Mouse (Mus musculus) CH12F3 (cell line): Measurements from ENCODE around the gene Bdkrb2.

Source experiments
- in situ Hi-C: fragments of 300-500 bp; cut with MboI; formaldehyde crosslinking; loops from 2 replicates; pipeline ENCODE4 v1.14.3; 2020; ENCODE audit warnings: low sequenced_read_pairs

Gene Bdkrb2

GRCm38 (mm10) chr12:105584851-105585250 lies 21.8 kb downstream of the Bdkrb2 start:
- in situ Hi-C loops = no loop called here

GRCm38 (mm10) chr12:105587526-105587925 lies 24.5 kb downstream of the Bdkrb2 start:
- in situ Hi-C loops = no loop called here

- in situ Hi-C loops = no loop called here
Measured at GRCm38 (mm10) chr12:105590786-105591185, 27.8 kb downstream of the Bdkrb2 start.

- in situ Hi-C loops = no loop called here
Measured at GRCm38 (mm10) chr12:105592361-105592761, 29.3 kb downstream of the Bdkrb2 start.

DNA sequence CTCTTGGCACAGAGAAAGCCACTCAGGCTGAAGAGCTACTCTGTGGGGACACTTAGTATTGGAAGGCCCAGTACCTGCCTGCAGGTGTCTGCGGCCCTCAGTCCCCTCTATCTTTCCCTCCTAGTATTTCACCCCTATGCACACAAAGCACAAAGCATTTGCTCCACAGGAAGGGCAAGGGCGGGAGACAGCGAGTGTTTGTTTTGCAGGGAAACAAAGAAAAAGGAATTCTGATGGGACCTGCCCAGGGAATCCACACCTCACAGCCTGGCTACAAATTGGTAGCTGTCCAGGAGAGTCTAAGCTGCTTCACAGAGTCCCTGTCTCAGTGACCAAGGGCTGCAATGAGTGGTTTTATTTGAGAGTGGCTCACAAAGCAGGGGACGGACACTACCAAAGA lies 30.4 kb downstream of the Bdkrb2 start:
- in situ Hi-C loops = no loop called here

GRCm38 (mm10) chr12:105597135-105597534 lies 34.1 kb downstream of the Bdkrb2 start:
- in situ Hi-C loops = no loop called here

- in situ Hi-C loops = no loop called here
Measured at GRCm38 (mm10) chr12:105598503-105598902, 35.5 kb downstream of the Bdkrb2 start.

GRCm38 (mm10) chr12:105599098-105599497 lies 36.1 kb downstream of the Bdkrb2 start:
- in situ Hi-C loops = no loop called here

DNA sequence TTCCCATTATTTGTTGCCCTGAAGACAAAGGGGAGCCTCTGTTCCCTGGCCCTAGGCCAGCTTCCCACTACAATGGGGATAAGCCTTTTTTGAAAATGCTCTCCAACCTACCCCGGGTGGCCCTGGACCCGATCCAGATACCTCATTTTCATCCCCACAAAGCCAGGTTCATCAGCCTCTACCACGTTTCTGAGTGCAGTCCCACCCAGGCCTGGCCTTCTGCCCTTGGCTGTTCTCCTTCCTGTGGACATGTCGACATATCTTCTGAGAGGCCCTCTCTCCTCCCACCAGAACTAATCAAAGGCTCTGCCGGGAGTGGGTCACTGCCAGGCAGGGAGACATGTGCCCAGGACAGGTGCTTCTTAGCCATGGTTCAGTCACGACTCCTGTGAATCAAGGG lies 38.6 kb downstream of the Bdkrb2 start:
- in situ Hi-C loops = no loop called here

DNA sequence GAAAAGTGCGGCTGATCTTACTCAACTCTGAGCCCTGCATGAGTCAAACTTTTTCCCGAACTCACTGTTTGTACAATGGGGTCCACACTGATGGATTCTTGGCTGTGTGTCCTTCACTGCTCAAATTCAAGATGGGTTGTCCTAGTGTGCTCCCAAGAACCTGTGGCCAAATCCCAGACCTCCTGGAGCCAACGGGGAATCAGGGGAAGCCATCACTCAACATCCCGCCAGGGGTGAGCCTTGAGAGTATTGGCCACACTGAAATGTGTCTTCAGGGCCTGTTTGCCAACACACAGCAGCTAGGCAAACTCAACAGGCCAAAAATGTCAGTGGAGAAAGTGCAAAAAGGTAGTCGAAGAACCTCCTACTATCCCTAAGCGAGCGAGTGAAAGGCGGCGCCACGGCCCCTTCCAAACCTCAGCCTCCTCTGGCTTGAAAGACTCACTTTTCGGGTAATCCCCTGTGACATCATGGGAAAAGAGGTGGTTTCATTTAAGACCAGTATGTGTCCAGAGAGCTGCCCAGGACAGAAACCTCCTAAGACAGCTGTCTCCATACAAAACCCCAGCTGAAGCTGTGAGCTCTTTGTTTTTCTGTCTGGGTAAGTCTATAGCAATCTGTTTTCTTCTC lies 39.7 kb downstream of the Bdkrb2 start, which contains the start of gene Bdkrb1:
Bdkrb1 (plus strand) TSS at position 505 of the 630 bp plus-strand sequence.
- in situ Hi-C loops = no loop called here

GRCm38 (mm10) chr12:105603904-105604303 lies 40.9 kb downstream of the Bdkrb2 start:
- in situ Hi-C loops = no loop called here

- in situ Hi-C loops = no loop called here
Measured at GRCm38 (mm10) chr12:105605212-105605611, 42.2 kb downstream of the Bdkrb2 start.

- in situ Hi-C loops = no loop called here
Measured at GRCm38 (mm10) chr12:105606881-105607280, 43.9 kb downstream of the Bdkrb2 start.

DNA sequence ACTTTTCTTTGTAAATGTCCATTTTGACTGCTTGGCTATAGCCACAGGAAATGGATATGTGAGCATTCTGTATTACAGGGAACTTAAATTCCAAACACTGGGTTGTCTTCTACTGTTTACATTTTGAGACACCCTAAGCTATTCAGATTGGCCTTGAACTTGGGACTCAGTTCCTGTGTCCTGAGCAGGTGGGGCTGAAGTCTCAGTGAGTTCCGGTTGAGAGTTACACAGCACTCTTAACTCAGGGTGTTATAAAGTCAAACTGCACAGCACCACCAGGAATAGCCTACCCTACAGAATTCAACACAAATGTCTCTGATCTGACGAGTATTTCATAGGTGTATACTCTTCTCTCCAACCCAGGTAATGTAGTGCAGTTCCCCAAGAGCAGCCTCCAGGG lies 48.0 kb downstream of the Bdkrb2 start:
- in situ Hi-C loops = no loop called here

- in situ Hi-C loops = no loop called here
Measured at GRCm38 (mm10) chr12:105611748-105612147, 48.7 kb downstream of the Bdkrb2 start.

GRCm38 (mm10) chr12:105613559-105613958 lies 50.5 kb downstream of the Bdkrb2 start:
- in situ Hi-C loops = no loop called here

- in situ Hi-C loops = no loop called here
Measured at GRCm38 (mm10) chr12:105622048-105622447, 59.0 kb downstream of the Bdkrb2 start.

GRCm38 (mm10) chr12:105622981-105623539 lies 60.0 kb downstream of the Bdkrb2 start:
- in situ Hi-C loops = no loop called here

- in situ Hi-C loops = no loop called here
Measured at GRCm38 (mm10) chr12:105625798-105626197, 62.8 kb downstream of the Bdkrb2 start.

GRCm38 (mm10) chr12:105634374-105635067 lies 71.5 kb downstream of the Bdkrb2 start:
- in situ Hi-C loops = no loop called here

DNA sequence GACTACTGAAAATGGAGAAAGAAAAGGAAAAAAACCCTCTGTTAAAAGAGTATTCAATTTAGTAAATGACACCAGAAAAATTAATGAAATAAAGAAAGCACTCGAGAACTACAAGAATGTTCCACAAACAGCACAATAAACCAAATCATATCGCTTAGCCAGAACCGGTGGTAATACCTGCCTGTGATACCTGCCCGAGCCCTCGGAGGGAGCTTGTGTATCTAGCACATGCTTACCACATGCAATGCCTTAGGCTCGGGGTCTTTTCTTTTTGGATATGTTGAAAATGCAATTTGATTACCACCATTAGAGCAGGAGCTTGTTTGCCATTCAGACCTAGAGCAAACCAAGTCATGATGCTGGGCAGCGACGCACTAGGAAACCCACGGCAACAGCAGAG lies 73.5 kb downstream of the Bdkrb2 start:
- in situ Hi-C loops = no loop called here

- in situ Hi-C loops = no loop called here
Measured at GRCm38 (mm10) chr12:105637554-105637953, 74.5 kb downstream of the Bdkrb2 start.
